Mouse (Mus musculus) left cerebral cortex, adult 18-20 months (tissue): ENCODE data around the gene Usf1. TPM values are rescaled to one million over a fixed set of nuclear protein-coding genes. Genes with fewer than 3 reads are reported as not detected.

Experiments used
- DNase-seq, 2 experiments: peaks; one replicate each; pipeline ENCODE4 v3.0.0; 2021 to 2022; ENCODE audit warnings: low spot score in 2 of 2, mixed read lengths in 1 of 2
- total RNA-seq, 2 experiments: library from RNA; stranded (reverse); gene quantifications; 2 replicates each; pipeline ENCODE4 v1.2.3; 2021

Usf1 gene
- total RNA-seq, 2 experiments from 2014 or later = 99.0 to 105 TPM

DNA sequence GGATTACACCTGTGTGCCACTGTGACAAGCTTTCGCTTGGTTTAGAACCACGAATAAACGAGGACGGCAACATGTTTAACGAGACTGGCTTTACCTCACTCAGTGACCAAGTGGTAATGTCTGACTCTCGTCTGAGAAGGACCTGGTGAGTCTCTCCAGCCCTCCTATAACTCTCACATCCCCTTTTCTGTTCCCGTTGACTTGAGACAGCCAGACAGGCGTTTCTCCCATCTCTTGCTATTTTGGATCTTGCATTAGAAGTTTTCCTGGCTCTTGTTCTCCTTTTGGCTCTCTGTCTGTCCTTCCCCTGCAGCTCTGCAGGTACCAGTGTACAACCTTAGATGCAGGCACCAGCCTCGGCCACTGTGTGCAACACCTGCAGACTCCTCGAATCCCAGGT, 39.9 kb downstream of the Usf1 start:
- DNase-seq = no peak

DNA sequence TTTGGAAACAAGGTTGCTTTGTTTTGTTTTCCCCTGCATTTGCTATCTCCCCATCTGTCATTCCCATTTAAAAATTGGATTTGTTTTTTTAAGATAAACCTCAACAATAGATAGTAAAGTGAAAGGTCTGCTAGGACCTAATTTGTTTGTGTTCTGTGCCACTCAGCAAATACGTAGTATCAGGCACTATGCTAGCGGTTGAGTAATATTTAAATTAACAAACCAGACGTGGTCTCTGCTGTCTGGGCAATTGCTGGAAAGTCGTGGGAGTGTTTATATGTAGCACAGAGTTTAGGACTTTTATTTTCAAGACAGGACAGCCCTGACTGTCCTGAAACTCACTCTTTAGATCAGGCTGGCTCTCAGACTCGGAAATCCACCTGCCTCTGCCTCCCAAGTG, 41.4 kb downstream of the Usf1 start:
- DNase-seq = no peak

DNA sequence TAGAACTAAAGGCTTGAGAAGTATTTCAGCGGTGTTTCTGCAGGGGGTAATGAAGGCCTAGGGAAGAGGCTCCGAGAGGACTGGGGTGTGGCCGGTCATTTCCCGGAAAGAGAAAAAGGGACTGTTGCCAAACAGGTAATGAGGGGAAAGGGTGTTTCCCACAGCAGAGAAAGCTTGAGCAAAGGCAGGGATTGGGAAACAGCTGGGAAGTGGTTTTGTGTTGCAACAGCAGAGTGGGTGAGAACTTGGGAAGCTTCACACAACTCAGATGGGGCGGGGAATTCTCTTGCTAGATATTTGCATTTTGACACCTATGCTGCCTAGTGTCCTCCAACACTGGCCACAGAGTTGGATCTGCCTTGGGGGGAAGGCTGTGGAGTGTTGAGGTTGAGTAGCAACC, 41.8 kb downstream of the Usf1 start:
- DNase-seq = no peak

DNA sequence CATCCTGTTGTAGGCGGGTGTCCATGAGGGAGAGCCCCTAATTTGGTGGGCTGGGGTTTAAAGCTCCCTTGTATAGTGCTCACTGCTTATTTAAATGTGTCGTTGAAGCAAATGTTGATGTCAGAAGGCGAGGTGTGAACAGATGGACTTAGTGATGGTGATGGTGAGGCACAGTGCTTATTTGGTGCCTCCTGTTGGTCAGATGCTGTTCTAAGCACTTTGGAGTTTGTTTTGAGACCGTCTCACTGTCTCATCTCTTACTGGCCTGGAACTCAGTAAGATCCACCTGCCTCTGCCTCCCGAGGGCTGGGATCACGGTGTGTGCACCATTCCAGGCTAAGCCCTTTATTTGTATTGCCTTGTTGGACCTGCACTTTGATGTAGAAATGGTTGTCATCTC, 43.8 kb downstream of the Usf1 start:
- no peak for DNase-seq

DNA sequence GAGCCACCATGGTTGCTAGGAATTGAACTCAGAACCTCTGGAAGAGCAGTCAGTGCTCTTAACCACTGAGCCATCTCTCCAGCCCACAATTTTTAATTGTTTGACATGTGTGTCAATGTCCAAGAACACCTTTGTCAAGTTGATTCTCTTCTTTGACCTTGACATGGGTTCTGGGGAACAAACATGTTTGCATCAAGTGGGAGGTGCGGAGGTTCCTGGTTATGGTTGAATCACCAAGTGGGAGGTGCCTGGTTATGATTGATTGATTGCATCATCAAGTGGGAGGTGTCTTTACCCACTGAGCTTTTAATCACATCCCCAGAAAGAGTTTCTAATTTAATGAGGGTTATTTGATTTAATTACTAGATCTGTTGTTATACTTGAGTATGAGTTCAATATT, 46.5 kb downstream of the Usf1 start:
- DNase-seq = no peak

DNA sequence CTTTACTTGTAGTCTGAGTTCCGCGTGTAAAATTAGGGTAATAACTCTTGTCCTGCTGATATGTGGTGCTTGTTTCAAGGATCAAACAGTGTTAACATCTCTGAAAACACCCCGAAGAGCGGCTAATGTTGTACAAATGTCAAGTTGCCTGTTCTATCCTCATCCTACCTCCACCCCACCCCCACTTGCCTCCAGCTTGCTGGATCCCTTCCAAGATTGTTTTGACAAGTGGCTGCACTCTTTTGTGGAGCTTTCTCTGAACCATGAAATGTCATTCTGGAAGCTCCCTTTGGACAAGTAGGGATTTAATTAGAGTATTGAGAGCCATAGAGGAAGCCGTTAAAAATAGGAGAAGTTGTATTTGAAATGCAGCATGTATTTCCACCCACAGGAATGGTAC, 48.7 kb downstream of the Usf1 start:
- no peak for DNase-seq

DNA sequence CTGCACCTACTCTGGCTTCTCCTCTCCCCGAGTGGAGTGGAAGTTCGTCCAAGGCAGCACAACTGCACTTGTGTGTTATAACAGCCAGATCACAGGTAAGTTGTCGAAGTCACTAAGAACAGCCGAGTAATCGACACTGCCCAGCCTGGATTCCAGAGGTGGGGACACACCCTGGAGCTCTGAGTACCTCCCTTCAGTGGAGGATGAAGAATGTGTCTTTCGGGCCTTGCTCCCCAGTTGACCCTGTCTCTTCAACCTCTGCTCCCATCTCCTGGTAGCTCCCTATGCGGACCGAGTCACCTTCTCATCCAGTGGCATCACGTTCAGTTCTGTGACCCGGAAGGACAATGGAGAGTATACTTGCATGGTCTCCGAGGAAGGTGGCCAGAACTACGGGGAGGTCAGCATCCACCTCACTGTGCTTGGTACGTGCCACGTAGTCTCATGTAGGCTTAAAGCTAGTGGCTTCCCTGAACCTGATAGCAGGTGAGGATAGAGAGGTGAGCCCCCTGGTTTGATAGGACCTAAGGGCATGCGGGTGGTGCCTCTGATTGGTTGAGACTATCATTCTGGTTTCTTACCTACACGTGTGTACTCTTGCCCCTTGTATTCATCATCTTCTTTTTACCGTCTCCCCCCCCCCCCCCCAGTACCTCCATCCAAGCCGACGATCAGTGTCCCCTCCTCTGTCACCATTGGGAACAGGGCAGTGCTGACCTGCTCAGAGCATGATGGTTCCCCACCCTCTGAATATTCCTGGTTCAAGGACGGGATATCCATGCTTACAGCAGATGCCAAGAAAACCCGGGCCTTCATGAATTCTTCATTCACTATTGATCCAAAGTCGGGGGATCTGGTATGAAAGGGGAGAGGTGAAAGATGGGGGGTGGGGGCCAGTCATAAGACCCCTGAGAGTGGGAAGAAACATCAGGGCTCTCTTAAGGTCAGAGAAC, 49.7 kb downstream of the Usf1 start:
- DNase-seq = no peak

DNA sequence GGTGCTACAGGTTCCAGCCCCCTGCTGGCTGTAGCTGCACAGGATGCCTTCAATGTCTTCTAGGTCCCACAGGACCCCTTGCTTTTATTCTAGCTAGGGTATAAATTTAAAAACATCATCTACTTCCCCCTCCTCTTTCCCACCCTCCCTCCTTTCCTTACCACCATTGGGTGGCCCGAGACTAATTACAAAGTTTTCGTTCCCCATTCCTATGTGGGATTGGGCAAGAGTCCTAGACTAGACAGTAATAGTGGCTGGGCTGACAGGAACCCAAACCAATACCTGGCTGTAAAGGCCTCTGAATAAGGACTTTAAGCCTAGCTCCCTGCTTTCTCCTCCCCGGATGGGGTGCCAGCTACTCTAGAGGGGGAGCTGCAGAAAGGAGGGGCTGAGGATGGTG, 52.0 kb downstream of the Usf1 start:
- DNase-seq = no peak

DNA sequence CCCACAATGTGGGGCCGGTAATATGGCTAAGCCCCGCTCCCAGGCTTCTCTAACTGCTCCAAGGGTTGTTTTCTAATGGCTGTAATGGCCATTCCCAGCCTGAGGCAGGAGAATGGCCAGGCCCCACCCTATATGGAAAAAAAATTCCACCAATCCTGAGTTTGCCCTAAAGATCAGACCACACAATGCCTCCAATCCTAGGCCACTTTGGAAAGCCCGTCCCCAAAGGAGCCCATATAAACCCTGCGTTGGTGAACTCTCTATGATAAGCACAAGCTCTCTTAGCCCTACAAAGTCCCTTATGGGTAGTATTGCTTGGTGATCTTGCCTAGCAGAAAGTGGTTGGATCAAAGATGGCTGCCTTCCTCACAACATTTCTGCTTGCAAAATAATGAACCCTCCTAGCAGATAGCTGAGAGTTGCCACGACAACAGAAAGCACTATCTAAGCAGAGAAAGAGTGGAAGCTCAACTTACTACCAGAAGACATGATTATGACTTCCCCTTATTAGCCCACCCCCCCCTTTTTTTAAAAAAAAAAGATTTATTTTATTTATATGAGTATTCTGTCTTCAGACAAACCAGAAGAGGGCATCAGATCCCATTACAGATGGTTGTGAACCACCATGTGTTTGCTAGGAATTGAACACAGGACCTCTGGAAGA, 54.8 kb downstream of the Usf1 start:
- no peak for DNase-seq

DNA sequence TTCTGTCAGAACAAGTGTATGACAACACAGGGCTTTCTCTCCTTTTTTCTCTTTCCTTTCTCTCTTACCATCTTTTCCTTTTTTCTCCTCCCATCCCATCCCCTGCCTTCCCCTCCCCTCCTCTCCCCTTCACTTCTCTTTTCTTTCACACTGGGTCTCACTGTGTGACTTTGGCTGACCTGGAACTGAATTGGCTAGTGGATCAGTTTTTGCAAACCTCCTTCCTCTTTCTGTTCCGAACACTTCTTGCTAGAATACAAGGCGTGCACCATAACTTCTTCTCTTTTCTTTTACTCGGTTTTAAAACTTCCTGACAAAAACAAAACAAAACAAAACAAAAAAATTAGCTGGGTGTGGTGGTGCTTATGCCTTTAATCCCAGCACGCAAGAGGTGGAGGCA, 55.5 kb downstream of the Usf1 start:
- no peak for DNase-seq

Other genes with a start within 250 kb of the Usf1 start
- gene Pcp4l1, start 215.0 kb upstream of the Usf1 start, total RNA-seq = 100 to 1,000 TPM; 114 to 132 TPM
- under 1 TPM; 0.12 to 0.14 TPM for gene Nr1i3, start 197.3 kb upstream of the Usf1 start, total RNA-seq
- gene Tomm40l, start 188.8 kb upstream of the Usf1 start, total RNA-seq = 10 to 100 TPM; 84.2 to 90.5 TPM
- gene Apoa2, start 186.3 kb upstream of the Usf1 start, total RNA-seq = 1 to 10 TPM; 1.8 to 3.1 TPM
- 10 to 100 TPM; 13.7 to 14.7 TPM for gene Fcer1g, start 176.9 kb upstream of the Usf1 start, total RNA-seq
- 1 to 10 TPM; 5.9 to 8.9 TPM for gene Adamts4, start 160.9 kb upstream of the Usf1 start, total RNA-seq
- 100 to 1,000 TPM; 280 to 286 TPM for gene Ndufs2, start 159.9 kb upstream of the Usf1 start, total RNA-seq
- 10 to 100 TPM; 64.3 to 71.8 TPM for gene B4galt3, start 141.0 kb upstream of the Usf1 start, total RNA-seq
- 10 to 100 TPM; 26.9 to 27.8 TPM for gene Ppox, start 130.1 kb upstream of the Usf1 start, total RNA-seq
- 10 to 100 TPM; 54.5 to 63.0 TPM for gene Usp21, start 123.3 kb upstream of the Usf1 start, total RNA-seq
- gene Ufc1, start 116.3 kb upstream of the Usf1 start, total RNA-seq = 100 to 1,000 TPM; 104 to 112 TPM
- 10 to 100 TPM; 43.7 to 43.9 TPM for gene Dedd, start 82.2 kb upstream of the Usf1 start, total RNA-seq
- gene Nit1, start 65.7 kb upstream of the Usf1 start, total RNA-seq = 10 to 100 TPM; 43.3 to 47.9 TPM
- gene Pfdn2, start 65.6 kb upstream of the Usf1 start, total RNA-seq = 100 to 1,000 TPM; 189 to 191 TPM
- gene Klhdc9, start 50.5 kb upstream of the Usf1 start, total RNA-seq = 1 to 10 TPM; 7.1 to 8.0 TPM
- 1 to 10 TPM; 3.6 to 4.7 TPM for gene Nectin4, start 41.2 kb upstream of the Usf1 start, total RNA-seq
- gene Arhgap30, start 22.4 kb upstream of the Usf1 start, total RNA-seq = 1 to 10 TPM; 2.2 to 2.6 TPM
- 1 to 10 TPM; 1.4 to 2.3 TPM for gene Tstd1, start 7.6 kb downstream of the Usf1 start, total RNA-seq
- 1 to 10 TPM; 4.5 to 5.4 TPM for gene F11r, start 26.2 kb downstream of the Usf1 start, total RNA-seq
- 1 to 10 TPM; 5.7 to 5.8 TPM for gene Alyref2, start 92.2 kb downstream of the Usf1 start, total RNA-seq
- not detected for gene Itln1, start 124.0 kb downstream of the Usf1 start, total RNA-seq
- gene Cd244a, start 147.9 kb downstream of the Usf1 start, total RNA-seq = under 1 TPM in 1 of 2 experiments, not detected in 1; 0.16 TPM
- gene Ly9, start 196.1 kb downstream of the Usf1 start, total RNA-seq = not detected
- not detected for gene Slamf7, start 241.7 kb downstream of the Usf1 start, total RNA-seq